Mouse (Mus musculus) left cerebral cortex, postnatal 14 days (tissue): ENCODE results near the gene Brsk1. TPM values are rescaled to one million over a fixed set of nuclear protein-coding genes. Genes with fewer than 3 reads are reported as not detected.
A peak's percentile ranks its signal among the peaks of the same experiment; 100 is the strongest.

Source experiments
- DNase-seq, 2 experiments: peaks; one replicate each; pipeline ENCODE4 v3.0.0; 2021 to 2022; ENCODE audit warnings: low spot score in 2 of 2, mixed read lengths in 1 of 2
- intact Hi-C: fragments of 180-260 bp; cut with DNase I; formaldehyde crosslinking; loops from one replicate; pipeline ENCODE4 v1.15.1; 2025
- long read RNA-seq, 2 experiments: library from polyadenylated mRNA; stranded (forward); transcript quantifications; one replicate each; pipeline ENCODE4 v2.0.0; 2021
- total RNA-seq, 2 experiments: library from RNA; stranded (reverse); gene quantifications; 2 replicates each; pipeline ENCODE4 v1.2.3; 2021

Brsk1 gene
- 100 to 1,000 TPM; 330 to 331 TPM for total RNA-seq
- long read RNA-seq, experiment 1, partial matches to known transcripts = 6 of 34 reads
- long read RNA-seq, experiment 1, other reads (novel, unspliced or antisense) = 26 of 34 reads
- long read RNA-seq, experiment 2, partial matches to known transcripts = 3 of 22 reads
- long read RNA-seq, experiment 2, other reads (novel, unspliced or antisense) = 17 of 22 reads

- DNase-seq = peak; percentile 85 to 88
- intact Hi-C loops = loop anchor here (5.0 kb wide), 1 partner anchor 117 kb away; no protein-coding TSS in a partner anchor
These were observed at the start of gene Brsk1 for GRCm38 (mm10) chr7:4690387-4690786. Brsk1 (plus strand) TSS chr7:4690604.

DNA sequence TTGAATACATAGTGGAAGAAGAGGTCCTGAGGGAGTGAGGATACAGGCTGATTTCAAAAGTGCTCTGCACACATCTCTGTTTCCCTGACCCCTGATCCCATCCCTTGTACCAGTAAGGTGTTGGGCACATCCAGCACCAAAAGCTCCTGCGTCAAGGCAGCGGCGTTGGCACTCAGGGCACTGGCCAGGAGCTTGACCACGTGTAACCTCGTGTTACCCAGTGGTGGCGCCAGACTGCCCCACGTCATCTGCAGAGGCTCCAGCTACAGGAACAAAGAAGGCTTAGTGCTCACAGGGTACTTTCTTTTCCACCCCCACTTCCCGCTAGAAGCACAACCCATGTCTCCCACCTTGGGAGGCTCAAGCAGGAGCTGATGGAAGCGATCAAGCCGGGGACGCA lies 49.2 kb upstream of the Brsk1 start:
- no peak for DNase-seq

DNA sequence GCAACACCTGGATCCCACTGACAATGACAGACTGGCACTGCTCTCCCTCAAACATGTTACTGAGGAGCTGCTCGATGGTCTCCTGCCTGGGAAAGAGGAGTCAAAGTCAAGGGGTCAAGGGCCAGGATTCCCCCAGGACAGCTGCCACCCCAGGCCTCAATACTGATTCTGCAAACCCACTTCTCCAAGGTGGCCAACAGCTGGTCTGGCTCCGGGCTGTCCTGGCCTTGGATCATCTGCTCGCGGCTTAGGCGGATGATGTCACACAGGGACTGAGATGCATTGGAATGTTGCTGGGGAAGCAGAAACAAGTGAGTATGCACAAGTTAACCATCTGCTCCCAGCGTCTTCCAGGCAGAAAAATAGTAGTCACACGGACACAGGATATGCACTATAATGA lies 48.4 kb upstream of the Brsk1 start:
- intact Hi-C loops = loop anchor here (5.0 kb wide), 1 partner anchor 85 kb away; no protein-coding TSS in a partner anchor
- no peak for DNase-seq

More for the DNA sequence above, 49.2 kb upstream of the Brsk1 start:
- intact Hi-C loops = loop anchor here (5.0 kb wide), 1 partner anchor 84 kb away; no protein-coding TSS in a partner anchor

- DNase-seq = no peak
- intact Hi-C loops = loop anchor here (5.0 kb wide), 1 partner anchor 86 kb away; no protein-coding TSS in a partner anchor
These were observed 47.2 kb upstream of the Brsk1 start for GRCm38 (mm10) chr7:4643225-4643624.

GRCm38 (mm10) chr7:4646806-4647205 lies 43.6 kb upstream of the Brsk1 start:
- DNase-seq = no peak
- intact Hi-C loops = no loop called here

- intact Hi-C loops = no loop called here
- no peak for DNase-seq
These were observed 43.1 kb upstream of the Brsk1 start for GRCm38 (mm10) chr7:4647291-4647690.

DNA sequence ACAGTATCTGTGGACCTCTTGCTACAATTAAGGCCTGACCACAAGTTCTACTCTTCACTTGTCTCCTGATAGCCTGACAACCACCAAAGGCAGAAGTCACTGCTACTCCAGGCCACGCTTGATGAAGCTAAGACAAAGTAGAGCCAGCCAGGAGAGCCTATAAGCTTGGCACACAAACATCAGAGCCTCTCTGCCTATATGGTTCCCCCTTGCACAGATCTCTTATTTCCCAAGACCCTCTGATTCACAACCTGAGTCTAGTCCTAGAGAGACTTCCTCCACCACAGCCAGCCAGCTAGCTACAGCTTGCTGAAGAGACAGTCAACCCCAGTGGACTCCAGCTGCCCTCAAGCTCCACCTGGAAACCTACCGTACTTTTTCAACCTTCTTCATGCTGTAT lies 42.4 kb upstream of the Brsk1 start:
- no peak for DNase-seq
- intact Hi-C loops = no loop called here

DNA sequence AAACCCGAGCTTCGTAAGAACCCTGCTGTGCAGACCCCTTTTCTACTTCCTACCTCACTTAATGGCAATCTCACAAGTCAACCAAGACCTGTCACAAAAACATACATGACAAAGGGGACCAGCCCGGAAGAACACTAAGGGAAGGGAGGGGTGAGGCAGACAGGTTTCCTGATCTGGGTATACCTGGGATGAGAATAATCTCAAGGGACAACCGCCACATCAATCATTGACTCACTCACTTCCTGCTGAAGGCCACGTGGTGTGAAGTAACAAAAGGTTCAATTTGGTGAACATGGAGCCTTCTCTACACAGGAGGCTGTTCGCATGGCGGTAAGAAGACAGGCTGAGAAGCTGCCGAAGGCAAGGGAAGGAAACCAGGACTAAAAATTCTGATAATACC lies 38.8 kb upstream of the Brsk1 start:
- intact Hi-C loops = no loop called here
- no peak for DNase-seq

DNA sequence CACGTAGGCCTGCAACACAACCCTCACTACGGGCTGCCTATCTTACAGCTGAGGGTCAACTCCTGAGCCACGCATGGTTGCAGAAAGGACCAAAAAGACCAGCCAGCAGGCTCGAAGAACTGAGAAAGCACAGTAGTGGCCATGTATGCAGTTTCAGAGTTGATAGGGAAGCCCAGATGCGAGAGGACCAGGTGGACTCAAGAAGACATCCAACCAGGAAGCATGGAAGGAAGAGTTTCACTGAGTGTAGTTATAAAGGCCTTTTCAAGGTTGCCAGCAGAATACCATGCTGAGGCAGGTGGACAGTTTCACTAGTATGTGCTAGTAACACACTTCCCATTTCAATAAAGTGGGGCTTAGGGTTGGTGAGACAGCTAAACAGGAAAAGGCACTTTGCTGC lies 37.7 kb upstream of the Brsk1 start:
- no peak for DNase-seq
- intact Hi-C loops = no loop called here

DNA sequence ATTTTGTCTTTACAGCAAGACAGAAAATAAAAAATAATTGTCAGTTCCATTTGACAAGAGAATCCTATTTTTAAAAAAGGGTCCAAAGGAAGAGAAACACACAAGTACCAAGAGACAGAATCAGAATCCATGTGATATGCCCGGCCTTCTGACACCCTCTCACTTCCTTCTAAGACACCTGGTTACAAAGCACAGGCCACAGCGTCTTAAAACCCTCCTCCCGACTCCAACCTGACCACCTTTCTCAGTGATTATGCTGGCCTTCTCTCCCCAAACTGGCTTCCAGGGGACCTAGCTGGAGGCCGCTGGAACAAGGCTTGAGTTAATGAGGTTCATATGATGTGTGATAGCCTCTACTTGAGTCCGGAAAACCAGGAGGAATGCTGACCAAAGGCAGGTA lies 37.1 kb upstream of the Brsk1 start:
- intact Hi-C loops = no loop called here
- DNase-seq = no peak

DNA sequence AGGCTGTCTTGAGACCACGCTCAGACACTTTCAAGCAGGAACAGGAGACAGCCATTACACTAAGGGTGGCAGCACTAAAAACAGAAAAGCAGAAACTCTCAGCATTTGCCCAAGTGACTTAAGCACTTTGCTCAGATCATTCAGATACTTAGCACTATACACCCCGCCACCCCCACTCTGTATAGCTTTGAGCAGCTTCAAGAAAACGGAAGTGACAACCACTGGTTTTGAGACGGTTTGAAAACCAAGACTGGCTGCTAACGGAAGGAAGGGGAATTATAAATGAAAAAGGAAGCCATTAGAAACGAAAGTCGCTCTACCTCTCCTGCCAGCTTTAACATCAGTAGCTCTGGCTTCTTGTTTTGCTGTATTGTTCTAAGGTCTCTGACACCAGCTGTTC lies 36.6 kb upstream of the Brsk1 start:
- DNase-seq = peak; percentile 53 to 70
- intact Hi-C loops = no loop called here

GRCm38 (mm10) chr7:4654221-4654620 lies 36.2 kb upstream of the Brsk1 start:
- DNase-seq = no peak
- intact Hi-C loops = no loop called here

GRCm38 (mm10) chr7:4655393-4655792 lies 35.0 kb upstream of the Brsk1 start:
- DNase-seq = no peak
- intact Hi-C loops = no loop called here

DNA sequence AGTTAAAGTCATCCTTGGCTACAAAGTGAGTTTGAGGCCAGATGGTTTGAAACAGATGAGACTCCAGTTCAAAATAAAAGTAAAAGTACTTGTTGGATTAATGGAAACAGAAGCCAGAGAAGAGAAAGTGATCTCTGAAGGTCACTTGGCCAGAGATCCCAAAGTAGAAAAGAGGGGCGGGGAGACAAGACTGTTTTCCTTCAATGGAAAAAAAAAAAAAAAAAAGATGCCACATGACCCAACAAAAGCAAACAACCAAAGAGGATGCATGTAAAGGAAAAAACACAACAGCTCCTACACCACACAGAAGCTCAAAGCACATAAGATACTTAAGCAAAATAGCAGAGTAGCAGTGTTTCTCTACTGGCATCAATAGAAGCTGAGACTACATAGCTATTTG lies 34.5 kb upstream of the Brsk1 start:
- intact Hi-C loops = no loop called here
- DNase-seq = no peak

DNA sequence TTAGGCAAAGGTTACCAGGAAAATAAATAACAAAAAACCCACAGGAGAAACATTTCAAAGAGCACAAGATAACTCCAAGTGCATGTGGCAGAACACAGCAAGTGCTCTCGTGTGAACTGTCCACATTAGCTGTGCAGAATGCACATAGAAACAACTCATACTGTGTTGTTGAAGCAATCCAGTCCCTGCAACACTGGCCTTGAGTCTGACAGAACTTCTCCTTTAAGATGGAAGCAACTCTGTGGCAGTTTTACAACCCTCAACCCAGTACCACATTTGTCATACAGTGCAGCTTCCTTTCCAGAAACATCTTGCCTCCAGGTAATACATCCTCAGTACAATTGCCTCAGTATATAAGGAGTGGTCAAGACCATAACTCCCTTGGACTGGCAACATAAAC lies 33.6 kb upstream of the Brsk1 start:
- intact Hi-C loops = no loop called here
- DNase-seq = no peak

GRCm38 (mm10) chr7:4657521-4658127 lies 32.8 kb upstream of the Brsk1 start:
- DNase-seq = peak in 1 of 2 experiments; percentile 32
- intact Hi-C loops = no loop called here

GRCm38 (mm10) chr7:4658128-4658907 lies 32.1 kb upstream of the Brsk1 start:
- peak; percentile 59 to 62 for DNase-seq
- intact Hi-C loops = no loop called here

GRCm38 (mm10) chr7:4658912-4659551 lies 31.4 kb upstream of the Brsk1 start, which contains the start of gene Ppp6r1:
Ppp6r1 (minus strand) TSS chr7:4659019.
- DNase-seq = peak; percentile 98
- intact Hi-C loops = no loop called here

DNA sequence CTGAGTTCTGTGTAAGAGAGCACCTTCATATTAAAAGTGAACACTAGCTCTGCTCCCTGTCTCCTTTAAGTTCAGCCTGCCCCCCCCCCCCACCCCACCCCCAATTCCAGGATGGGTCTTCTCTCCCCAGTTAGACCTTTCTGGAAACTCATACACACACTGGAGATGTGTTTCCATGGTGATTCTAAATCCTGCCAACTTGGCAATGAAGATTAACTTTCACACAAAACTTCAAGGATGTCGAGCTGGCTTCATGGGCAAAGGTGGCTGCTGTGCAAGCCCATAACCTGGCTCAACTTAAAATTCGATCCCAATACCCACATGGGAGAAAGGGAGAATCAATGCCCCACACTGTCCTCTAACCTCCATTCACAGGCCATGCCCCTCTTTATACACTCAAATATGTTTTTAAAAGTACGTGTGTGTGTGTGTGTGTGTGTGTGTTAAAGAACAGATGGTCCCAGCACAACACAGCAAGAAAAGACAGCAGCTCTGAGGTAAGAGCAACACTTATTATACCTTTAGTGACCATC lies 30.4 kb upstream of the Brsk1 start:
- intact Hi-C loops = no loop called here
- peak in 1 of 2 experiments; percentile 66 for DNase-seq

GRCm38 (mm10) chr7:4663179-4663578 lies 27.2 kb upstream of the Brsk1 start:
- no peak for DNase-seq
- intact Hi-C loops = no loop called here
